Mouse (Mus musculus) kidney, adult 8-10 months (tissue): ENCODE data around the gene Rab3b.

ENCODE experiments used
- DNase-seq, 2 experiments: peaks; one replicate each; pipeline ENCODE4 v3.0.0; 2022

The Rab3b gene

GRCm38 (mm10) chr4:108878963-108879822 lies at the start of gene Rab3b:
Rab3b (plus strand) TSS chr4:108879063.
- peak; percentile 2 to 23 for DNase-seq

- DNase-seq: no peak
These were observed 48.2 kb upstream of the Rab3b start for GRCm38 (mm10) chr4:108830698-108831097.

- peak; percentile 88 for DNase-seq
These were observed 45.7 kb upstream of the Rab3b start, which contains the start of gene Btf3l4 for GRCm38 (mm10) chr4:108832916-108833827. Btf3l4 (minus strand) TSS chr4:108833614.

DNA sequence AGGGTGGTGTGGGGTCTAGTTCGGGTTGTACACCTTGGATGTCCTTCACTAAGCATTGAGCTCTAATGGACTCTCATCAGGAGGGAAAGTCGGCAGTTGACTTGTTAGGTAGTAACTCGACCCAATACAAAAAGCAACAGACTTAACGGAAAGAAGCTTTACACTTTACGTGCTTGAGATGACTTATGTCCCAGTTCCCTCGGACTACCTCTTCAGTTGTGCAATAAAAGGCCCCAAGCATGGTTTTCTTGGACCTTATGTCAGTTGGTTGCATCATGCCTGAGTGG lies 45.1 kb upstream of the Rab3b start:
- no peak for DNase-seq

GRCm38 (mm10) chr4:108834115-108834970 lies 44.5 kb upstream of the Rab3b start, which contains the start of gene Txndc12:
Txndc12 (plus strand) TSS chr4:108834601.
- peak; percentile 91 to 94 for DNase-seq

- DNase-seq: peak in 1 of 2 experiments; percentile 16
These were observed 43.9 kb upstream of the Rab3b start for GRCm38 (mm10) chr4:108834971-108835311.

GRCm38 (mm10) chr4:108835496-108835895 lies 43.4 kb upstream of the Rab3b start:
- peak in 1 of 2 experiments; percentile 33 for DNase-seq

DNA sequence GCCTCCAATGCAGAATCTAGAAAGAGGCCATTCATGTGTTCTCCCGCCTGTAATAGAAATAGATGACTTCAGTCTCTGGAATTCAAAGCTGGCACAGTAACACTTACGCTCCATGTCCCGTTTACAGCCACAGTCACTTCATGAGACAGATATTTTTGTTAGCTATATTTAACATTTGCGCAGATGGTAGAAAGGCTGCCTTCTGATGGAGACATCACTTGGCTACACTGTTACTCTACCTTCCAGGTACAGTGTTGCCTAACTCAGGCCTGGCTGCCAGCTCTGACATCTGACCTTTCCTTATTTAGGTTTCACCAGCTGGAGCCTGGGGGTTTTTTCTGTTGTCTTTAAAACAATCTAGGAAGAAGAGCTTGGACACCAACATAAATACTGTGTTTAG lies 40.8 kb upstream of the Rab3b start:
- no peak for DNase-seq

DNA sequence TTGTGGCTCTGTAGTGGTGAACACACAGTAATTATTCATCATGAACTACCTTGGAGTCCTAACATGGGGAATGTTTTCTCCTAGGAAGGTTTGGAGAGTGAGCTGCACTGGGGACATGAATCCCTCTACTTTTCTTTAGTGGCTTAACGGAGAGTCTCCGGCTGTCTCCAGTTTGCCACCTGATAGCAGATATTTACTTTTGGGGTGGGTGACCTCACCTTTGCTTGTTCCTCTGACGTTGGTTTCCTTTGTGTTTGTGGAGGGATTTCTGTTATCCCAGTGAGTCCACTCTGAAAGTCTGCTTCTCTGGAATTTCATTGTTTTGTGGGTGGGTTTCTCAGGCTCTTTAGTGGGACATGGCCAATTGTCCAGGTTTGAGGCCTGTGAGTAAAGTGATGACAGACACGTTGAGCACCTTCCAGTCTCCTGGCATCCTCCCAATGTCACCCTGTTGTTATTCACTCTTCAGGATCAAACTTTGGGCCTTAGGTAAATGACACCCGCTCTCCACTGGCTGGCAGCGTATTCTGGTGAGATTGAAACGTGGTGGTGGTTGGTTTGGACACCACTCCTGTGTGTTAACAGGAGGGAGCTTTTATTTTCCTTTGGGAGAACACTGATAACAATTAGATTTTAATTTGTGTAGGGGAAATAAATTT lies 36.8 kb upstream of the Rab3b start:
- no peak for DNase-seq

- DNase-seq: no peak
These were observed 35.5 kb upstream of the Rab3b start for GRCm38 (mm10) chr4:108843336-108843735.

- DNase-seq: no peak
These were observed 32.9 kb upstream of the Rab3b start for GRCm38 (mm10) chr4:108845824-108846569.

GRCm38 (mm10) chr4:108847715-108848504 lies 31.0 kb upstream of the Rab3b start, which contains the start of gene Kti12:
Kti12 (plus strand) TSS chr4:108847785.
- DNase-seq: peak; percentile 81 to 83

DNA sequence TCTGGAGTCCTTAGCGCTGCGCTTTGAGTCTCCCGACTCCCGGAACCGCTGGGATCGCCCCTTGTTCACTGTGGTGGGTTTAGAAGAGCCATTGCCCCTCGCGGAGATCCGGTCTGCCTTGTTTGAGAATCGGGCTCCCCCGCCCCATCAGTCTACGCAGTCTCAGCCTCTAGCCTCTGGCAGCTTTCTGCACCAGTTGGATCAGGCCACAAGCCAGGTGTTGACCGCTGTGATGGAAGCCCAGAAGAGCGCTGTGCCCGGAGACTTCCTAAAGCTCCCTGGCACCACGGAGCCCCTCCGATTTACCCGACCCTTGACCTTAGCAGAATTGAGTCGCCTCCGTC lies 30.4 kb upstream of the Rab3b start, which contains the start of gene A730015C16Rik:
Gene A730015C16Rik, minus strand, starts transcription at position 115 of the 344 bp plus-strand sequence.
- DNase-seq: peak in 1 of 2 experiments; percentile 35

DNA sequence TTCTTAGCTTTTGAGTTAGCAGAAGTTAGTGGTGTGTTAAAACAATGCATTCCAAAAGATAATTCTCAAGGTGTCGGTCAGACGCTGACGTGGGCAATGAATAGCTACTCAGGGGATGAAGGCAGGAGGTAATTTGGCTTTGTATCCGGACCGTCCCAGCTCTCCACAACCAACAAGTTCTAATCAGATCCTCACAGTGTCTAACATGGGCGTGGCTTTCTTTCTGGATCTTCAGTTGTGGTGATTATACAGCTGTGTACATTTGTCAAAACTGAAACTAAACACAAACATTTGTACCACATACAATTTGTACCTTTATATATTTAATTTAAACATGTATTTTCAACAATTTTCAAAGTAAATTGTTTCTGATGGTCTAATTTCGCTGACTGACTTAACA lies 12.1 kb upstream of the Rab3b start:
- DNase-seq: no peak

GRCm38 (mm10) chr4:108869730-108870374 lies 9.0 kb upstream of the Rab3b start:
- peak; percentile 78 to 88 for DNase-seq

DNA sequence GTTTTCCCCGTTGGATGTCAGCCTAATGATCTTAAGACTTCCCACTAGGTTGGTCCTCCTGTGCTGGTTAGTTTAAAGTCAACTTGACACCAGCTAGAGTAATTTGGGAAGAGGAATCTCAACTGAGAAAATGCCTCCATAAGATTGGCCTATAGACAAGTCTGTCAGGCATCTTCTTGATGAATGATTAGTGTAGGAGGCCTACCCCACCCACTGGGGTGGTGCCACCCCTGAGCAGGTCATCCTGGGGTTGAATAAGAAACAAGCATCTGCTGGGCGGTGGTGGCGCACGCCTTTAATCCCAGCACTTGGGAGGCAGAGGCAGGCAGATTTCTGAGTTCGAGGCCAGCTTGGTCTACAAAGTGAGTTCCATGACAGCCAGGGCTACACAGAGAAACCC lies 5.1 kb upstream of the Rab3b start:
- DNase-seq: no peak

DNA sequence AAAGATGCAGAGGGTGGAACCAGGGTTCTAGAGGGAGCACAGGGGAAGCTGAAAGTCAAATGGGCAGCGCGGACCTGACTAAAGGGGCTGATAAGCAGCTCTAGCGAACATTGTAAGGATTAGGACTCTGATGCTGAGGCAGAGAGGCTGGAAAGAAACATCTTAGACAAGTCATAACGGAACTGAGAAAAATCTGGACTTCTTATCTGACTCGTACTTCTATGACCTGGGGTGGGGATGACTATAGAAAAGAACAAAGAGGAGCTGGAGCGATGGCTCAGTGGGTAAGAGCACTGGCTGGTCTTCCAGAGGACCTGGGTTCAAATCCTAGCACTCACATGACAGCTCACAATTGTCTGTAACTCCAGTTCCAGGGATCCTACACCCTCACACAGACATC lies 962 bp upstream of the Rab3b start:
- no peak for DNase-seq

DNA sequence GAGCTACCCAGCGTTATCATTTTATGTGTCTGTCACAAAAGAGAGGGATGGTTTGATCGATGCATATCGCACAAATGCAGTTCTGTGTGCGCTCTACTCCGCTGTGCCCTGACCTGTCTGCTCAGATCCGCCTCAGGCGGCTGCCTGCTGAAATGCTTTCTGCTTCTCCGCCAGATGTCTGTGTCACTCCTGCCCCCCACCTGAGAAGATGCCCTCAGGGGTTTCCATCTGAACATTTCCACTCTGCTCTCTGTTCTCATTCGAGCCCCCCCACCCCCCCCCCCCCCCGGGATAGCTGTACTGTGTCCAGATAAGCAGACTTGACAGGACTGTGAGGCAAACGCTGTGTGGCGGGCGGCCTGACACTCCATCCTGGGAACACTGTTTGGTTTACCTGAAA lies 5.0 kb downstream of the Rab3b start:
- DNase-seq: no peak

DNA sequence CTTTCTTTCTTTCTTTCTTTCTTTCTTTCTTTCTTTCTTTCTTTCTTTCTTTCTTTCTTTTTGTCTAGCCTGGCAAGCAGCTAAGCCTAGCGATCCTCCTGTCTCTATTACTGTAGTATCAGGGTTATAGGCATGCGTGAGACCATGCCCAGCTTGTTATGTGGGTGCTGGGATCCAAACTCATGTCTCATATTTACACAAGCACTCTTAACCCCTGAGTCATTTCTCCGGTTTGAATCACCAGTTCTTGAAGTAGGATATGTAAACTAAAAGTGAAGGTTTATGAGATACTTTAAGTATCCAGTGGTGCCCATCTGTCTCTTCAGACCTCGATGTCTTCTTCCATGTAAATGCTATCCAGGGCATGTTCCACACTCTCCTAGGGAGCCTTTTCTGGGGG lies 8.6 kb downstream of the Rab3b start:
- no peak for DNase-seq

GRCm38 (mm10) chr4:108890876-108891275 lies 12.0 kb downstream of the Rab3b start:
- DNase-seq: no peak
